Mouse (Mus musculus): ENCODE measurements around the gene Qk.

DNA sequence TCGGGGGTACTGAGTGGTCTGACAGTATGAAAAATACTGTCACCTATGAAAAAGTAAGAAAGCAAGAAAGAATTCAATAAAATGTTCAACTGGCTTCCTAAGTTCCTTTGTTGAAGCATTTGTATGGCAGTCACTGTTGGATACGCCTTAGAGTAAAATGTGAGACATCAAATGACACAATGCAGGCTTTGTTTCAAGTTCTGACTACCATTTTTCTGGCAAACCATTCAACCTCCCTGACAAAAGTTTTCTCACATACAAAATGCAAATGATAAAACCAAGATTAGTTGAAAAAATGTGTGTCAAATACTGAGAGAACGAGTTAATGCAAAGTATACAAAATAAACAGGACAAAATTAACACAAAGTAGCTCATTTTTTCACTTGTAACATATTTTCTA lies 50.1 kb downstream of the Qk start:
- TF ChIP-seq POLR2A (IDR thresholded peaks at IDR 0.05; ENCODE audit: low read depth, low read length): no peak
- no peak for TF ChIP-seq CTCF (IDR thresholded peaks at IDR 0.05; ENCODE audit: extremely low read depth, insufficient read depth, insufficient read length, insufficient replicate concordance)

All from spleen, adult 2 months (tissue).